Mouse (Mus musculus): ENCODE measurements around the gene Prdm1.

Prdm1 gene

GRCm38 (mm10) chr10:44418901-44419300 is 109.4 kb downstream of the Prdm1 start:
- DNase-seq: no peak

GRCm38 (mm10) chr10:44415576-44415975 is 112.7 kb downstream of the Prdm1 start:
- no peak for DNase-seq

- no peak for DNase-seq
Measured at GRCm38 (mm10) chr10:44409958-44410357, 118.3 kb downstream of the Prdm1 start.

GRCm38 (mm10) chr10:44409054-44409453 is 119.2 kb downstream of the Prdm1 start:
- DNase-seq: no peak

- DNase-seq: no peak
Measured at GRCm38 (mm10) chr10:44403415-44403814, 124.9 kb downstream of the Prdm1 start.

- DNase-seq: no peak
Measured at GRCm38 (mm10) chr10:44401600-44401999, 126.7 kb downstream of the Prdm1 start.

- DNase-seq: no peak
Measured at GRCm38 (mm10) chr10:44400602-44401001, 127.7 kb downstream of the Prdm1 start.

GRCm38 (mm10) chr10:44400119-44400518 is 128.2 kb downstream of the Prdm1 start:
- no peak for DNase-seq

GRCm38 (mm10) chr10:44392855-44393254 is 135.4 kb downstream of the Prdm1 start:
- DNase-seq: no peak

GRCm38 (mm10) chr10:44391509-44392290 is 136.6 kb downstream of the Prdm1 start:
- no peak for DNase-seq

- DNase-seq: no peak
Measured at GRCm38 (mm10) chr10:44390286-44390685, 138.0 kb downstream of the Prdm1 start.

GRCm38 (mm10) chr10:44388706-44389233 is 139.5 kb downstream of the Prdm1 start:
- no peak for DNase-seq
